Mouse (Mus musculus): Measurements from ENCODE around the gene Aif1. TPM values are rescaled to one million over a fixed set of nuclear protein-coding genes. Genes with fewer than 3 reads are reported as not detected.
A peak's percentile ranks its signal among the peaks of the same experiment; 100 is the strongest.
"Not testable (repeated sequence)": the region's sequence is repeated elsewhere in the genome, so short reads cannot be mapped to it uniquely, and the experiment has no call there.

Gene Aif1
- polyA plus RNA-seq, 1 experiment, result 17.2 TPM

GRCm38 (mm10) chr17:35153077-35153476, 22.8 kb downstream of the Aif1 start:
- no peak for DNase-seq (ENCODE audit: extremely low spot score in 1 of 2, low spot score in 1 of 2)

- no peak for DNase-seq (ENCODE audit: extremely low spot score in 1 of 2, low spot score in 1 of 2)
Measured at GRCm38 (mm10) chr17:35152121-35152520, 23.7 kb downstream of the Aif1 start.

GRCm38 (mm10) chr17:35147922-35148639, 27.8 kb downstream of the Aif1 start:
- no peak for DNase-seq (ENCODE audit: extremely low spot score in 1 of 2, low spot score in 1 of 2)

- no peak for DNase-seq (ENCODE audit: extremely low spot score in 1 of 2, low spot score in 1 of 2)
Measured at GRCm38 (mm10) chr17:35147348-35147747, 28.5 kb downstream of the Aif1 start.

- DNase-seq (ENCODE audit: extremely low spot score in 1 of 2, low spot score in 1 of 2), result no peak
Measured at GRCm38 (mm10) chr17:35146139-35146538, 29.7 kb downstream of the Aif1 start.

GRCm38 (mm10) chr17:35141971-35142370, 33.9 kb downstream of the Aif1 start:
- no peak for DNase-seq (ENCODE audit: extremely low spot score in 1 of 2, low spot score in 1 of 2)

- DNase-seq (ENCODE audit: extremely low spot score in 1 of 2, low spot score in 1 of 2), result no peak
Measured at GRCm38 (mm10) chr17:35140490-35140996, 35.3 kb downstream of the Aif1 start.

- DNase-seq (ENCODE audit: extremely low spot score in 1 of 2, low spot score in 1 of 2), result no peak
Measured at GRCm38 (mm10) chr17:35139269-35139668, 36.6 kb downstream of the Aif1 start.

GRCm38 (mm10) chr17:35135591-35136320, 40.1 kb downstream of the Aif1 start:
- peak in 1 of 2 experiments; percentile 41 for DNase-seq (ENCODE audit: extremely low spot score in 1 of 2, low spot score in 1 of 2)

GRCm38 (mm10) chr17:35134801-35135590, 40.9 kb downstream of the Aif1 start, which contains the start of gene Bag6:
Gene Bag6, plus strand, starts transcription at chr17:35135178.
- peak; percentile 84 to 94 for DNase-seq (ENCODE audit: extremely low spot score in 1 of 2, low spot score in 1 of 2)

GRCm38 (mm10) chr17:35133517-35133916, 42.4 kb downstream of the Aif1 start:
- no peak for DNase-seq (ENCODE audit: extremely low spot score in 1 of 2, low spot score in 1 of 2)

- no peak for DNase-seq (ENCODE audit: extremely low spot score in 1 of 2, low spot score in 1 of 2)
Measured at GRCm38 (mm10) chr17:35132174-35132560, 43.7 kb downstream of the Aif1 start.

GRCm38 (mm10) chr17:35131500-35132173, 44.2 kb downstream of the Aif1 start, which contains the start of gene Apom:
Gene Apom, minus strand, starts transcription at chr17:35132050.
- DNase-seq (ENCODE audit: extremely low spot score in 1 of 2, low spot score in 1 of 2), result no peak

GRCm38 (mm10) chr17:35131038-35131437, 44.8 kb downstream of the Aif1 start:
- DNase-seq (ENCODE audit: extremely low spot score in 1 of 2, low spot score in 1 of 2), result no peak

- DNase-seq (ENCODE audit: extremely low spot score in 1 of 2, low spot score in 1 of 2), result no peak
Measured at GRCm38 (mm10) chr17:35128996-35129395, 46.9 kb downstream of the Aif1 start.

- DNase-seq (ENCODE audit: extremely low spot score in 1 of 2, low spot score in 1 of 2), result no peak
Measured at GRCm38 (mm10) chr17:35127017-35127416, 48.9 kb downstream of the Aif1 start.

GRCm38 (mm10) chr17:35126206-35126611, 49.7 kb downstream of the Aif1 start, which contains the start of gene D17H6S53E:
Gene D17H6S53E, plus strand, starts transcription at chr17:35126373.
- DNase-seq (ENCODE audit: extremely low spot score in 1 of 2, low spot score in 1 of 2), result peak in 1 of 2 experiments; percentile 74

GRCm38 (mm10) chr17:35125578-35125977, 50.3 kb downstream of the Aif1 start:
- no peak for DNase-seq (ENCODE audit: extremely low spot score in 1 of 2, low spot score in 1 of 2)

GRCm38 (mm10) chr17:35125081-35125480, 50.8 kb downstream of the Aif1 start:
- no peak for DNase-seq (ENCODE audit: extremely low spot score in 1 of 2, low spot score in 1 of 2)

GRCm38 (mm10) chr17:35124261-35124896, 51.5 kb downstream of the Aif1 start:
- DNase-seq (ENCODE audit: extremely low spot score in 1 of 2, low spot score in 1 of 2), result not testable (repeated sequence)
